Mouse (Mus musculus): ENCODE measurements around the gene Ntn5. TPM values are rescaled to one million over a fixed set of nuclear protein-coding genes. Genes with fewer than 3 reads are reported as not detected.

Gene Ntn5
- polyA plus RNA-seq, 1 experiment from 2014 or later, result 1.0 TPM

DNA sequence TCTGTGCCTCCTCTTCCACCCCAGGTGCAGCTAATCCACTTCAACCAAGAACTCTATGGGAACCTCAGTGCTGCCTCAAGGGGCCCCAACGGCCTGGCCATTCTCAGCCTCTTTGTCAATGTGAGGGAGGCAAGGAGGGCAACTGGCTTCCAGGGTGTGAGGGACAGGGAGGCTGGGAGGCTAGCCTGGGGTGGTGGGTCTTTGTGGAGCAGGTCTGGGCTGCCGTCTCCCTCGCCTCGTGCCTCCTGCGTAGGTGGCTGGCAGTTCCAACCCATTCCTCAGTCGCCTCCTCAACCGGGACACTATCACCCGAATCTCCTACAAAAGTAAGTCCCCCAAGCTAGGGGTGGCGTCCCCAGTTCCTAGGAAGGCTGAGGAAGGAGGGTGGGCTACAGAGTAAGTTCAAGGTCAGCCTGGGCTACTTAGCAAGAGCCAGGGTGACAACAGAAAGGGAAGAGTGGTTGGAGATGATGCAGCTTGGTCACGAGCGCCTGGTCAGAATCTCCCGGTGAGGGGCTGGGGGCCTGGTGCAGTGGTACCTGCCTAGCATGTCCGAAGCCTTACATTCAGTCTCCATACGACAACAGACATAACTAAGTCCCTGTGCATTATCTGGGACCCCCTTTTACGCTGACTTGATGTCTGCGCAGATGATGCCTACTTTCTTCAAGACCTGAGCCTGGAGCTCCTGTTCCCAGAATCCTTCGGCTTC lies 19.1 kb downstream of the Ntn5 start:
- no peak overlapping the region for H3K9ac ChIP-seq
- peaks cover 50% of the 10 kb centered on the region for H3K4me1 ChIP-seq
- H3K27me3 ChIP-seq (replicated peaks), result peaks cover 21% of the 10 kb centered on the region
- H3K36me3 ChIP-seq, result no peaks in the 10 kb centered on the region
- no peaks in the 10 kb centered on the region for H3K9me3 ChIP-seq
- H3K27ac ChIP-seq, result no peak overlapping the region
- H3K4me3 ChIP-seq (replicated peaks), result no peak overlapping the region
- H3K4me2 ChIP-seq, result no peak overlapping the region
- WGBS, result 90% methylated on average over 17 of the region's 17 CpGs
- ATAC-seq (ENCODE audit: insufficient read depth, low FRiP score, low read depth), result no peak

DNA sequence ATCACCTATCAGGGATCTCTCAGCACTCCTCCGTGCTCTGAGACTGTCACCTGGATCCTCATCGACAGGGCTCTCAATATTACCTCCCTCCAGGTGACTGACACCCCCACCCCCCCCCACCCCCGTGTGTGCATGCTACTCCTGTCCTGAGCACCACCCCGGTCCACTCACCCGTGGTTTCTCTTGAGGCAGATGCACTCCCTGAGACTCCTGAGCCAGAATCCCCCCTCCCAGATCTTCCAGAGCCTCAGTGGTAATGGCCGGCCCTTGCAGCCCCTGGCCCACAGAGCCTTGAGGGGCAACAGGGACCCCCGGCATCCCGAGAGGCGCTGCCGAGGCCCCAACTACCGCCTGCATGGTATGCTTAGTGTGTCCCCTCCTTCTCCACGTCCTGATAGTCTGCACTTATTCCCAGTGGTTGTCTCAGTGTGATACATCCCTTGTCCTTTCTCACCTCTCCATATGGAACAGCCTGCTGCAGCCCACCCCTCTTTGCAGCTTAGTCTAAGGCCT lies 19.8 kb downstream of the Ntn5 start:
- peak overlapping the region; percentile 99 for H3K4me2 ChIP-seq
- H3K9ac ChIP-seq, result no peak overlapping the region
- peaks cover 56% of the 10 kb centered on the region for H3K4me1 ChIP-seq
- ATAC-seq (ENCODE audit: insufficient read depth, low FRiP score, low read depth), result no peak
- H3K4me3 ChIP-seq (replicated peaks), result peak overlapping the region; percentile 69
- H3K9me3 ChIP-seq, result no peaks in the 10 kb centered on the region
- H3K36me3 ChIP-seq, result no peaks in the 10 kb centered on the region
- peaks cover 19% of the 10 kb centered on the region for H3K27me3 ChIP-seq (replicated peaks)
- peak overlapping the region; percentile 88 for H3K27ac ChIP-seq
- WGBS, result 41% methylated on average over 12 of the region's 12 CpGs

DNA sequence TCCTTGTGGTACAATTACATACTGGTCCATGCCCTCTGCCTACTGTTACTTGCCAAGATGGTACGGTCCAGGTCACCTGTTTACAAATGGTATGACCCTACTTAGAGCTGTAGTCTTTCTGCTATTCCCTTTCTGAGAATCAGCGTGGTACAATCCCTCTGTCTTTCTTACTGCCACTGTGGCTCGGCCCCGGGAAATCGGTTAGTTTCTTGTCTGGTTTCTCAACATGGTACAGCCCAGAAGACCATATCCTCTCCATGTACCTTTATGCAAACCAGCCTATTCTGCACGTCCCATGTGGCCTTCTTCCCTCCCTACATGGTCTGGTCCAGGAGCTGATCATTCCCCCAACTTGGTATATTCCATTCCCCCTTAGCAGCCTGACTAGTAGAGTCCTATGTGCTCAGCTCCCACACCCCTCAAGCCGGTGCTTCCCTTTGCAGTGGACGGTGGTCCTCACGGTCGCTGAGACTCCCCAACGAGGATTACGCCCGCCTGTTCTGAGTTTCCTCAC lies 20.3 kb downstream of the Ntn5 start:
- Histone ChIP-seq H3K4me2 (peak overlapping the region; percentile 99), H3K4me3 (replicated peaks) (peak overlapping the region; percentile 69), H3K36me3 (no peaks in the 10 kb centered on the region), H3K4me1 (peaks cover 61% of the 10 kb centered on the region), H3K9me3 (no peaks in the 10 kb centered on the region), H3K27ac (peak overlapping the region; percentile 88), H3K9ac (no peak overlapping the region), H3K27me3 (replicated peaks) (peaks cover 13% of the 10 kb centered on the region)
- 2% methylated on average over 13 of the region's 13 CpGs for WGBS
- ATAC-seq (ENCODE audit: insufficient read depth, low FRiP score, low read depth), result peak; percentile 41; the same call in 1 of the 2 replicates

DNA sequence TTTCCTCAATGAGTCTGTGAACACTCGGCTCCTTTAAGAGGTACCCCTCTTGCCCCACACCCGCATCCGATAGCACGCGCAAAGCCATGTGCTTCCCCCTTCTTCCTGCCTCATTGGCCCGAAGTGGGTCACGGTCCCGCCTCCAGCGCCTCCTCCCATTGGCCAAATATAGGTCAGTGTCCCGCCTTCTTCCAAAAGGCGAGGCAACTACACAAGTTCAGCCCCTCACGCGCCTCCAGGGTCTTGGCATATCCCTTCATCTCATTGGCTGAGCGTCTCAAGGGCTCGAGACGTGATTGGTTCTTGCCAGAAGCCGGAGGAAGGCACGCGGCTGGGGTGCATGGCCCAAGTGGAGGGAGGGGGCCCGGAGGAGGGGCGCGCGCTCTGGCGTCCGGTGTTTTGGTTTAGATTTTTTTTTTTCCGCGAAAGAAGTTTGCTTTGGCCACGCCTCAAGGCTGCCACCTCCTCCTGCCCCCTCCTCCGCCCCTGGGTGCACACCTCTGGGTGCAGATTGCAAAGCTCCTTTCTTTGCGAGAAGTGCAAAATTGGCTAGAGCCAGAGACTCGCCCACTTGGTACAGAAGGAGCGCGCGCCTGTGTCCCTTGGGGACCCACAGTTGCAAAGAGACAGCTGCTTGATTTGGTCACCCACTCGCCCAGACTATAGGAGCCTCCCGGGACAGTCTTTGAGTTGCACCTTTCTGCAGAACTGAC lies 21.1 kb downstream of the Ntn5 start, which contains the start of gene Dbp:
Dbp (plus strand) TSS at position 359 of the 713 bp plus-strand sequence.
- Histone ChIP-seq H3K4me2 (peak within 1 kb of the TSS; percentile 99), H3K9me3 (no peaks in the 10 kb centered on the region), H3K4me3 (replicated peaks) (peak within 1 kb of the TSS; percentile 69), H3K27me3 (replicated peaks) (peaks cover 6% of the 10 kb centered on the region), H3K27ac (peak within 1 kb of the TSS; percentile 95), H3K9ac (peak within 1 kb of the TSS; percentile 33), H3K36me3 (no peaks in the 10 kb centered on the region), H3K4me1 (peaks cover 55% of the 10 kb centered on the region)
- WGBS, result under 1% methylated on average over 36 of the region's 36 CpGs
- ATAC-seq (ENCODE audit: insufficient read depth, low FRiP score, low read depth), result peak; percentile 88

DNA sequence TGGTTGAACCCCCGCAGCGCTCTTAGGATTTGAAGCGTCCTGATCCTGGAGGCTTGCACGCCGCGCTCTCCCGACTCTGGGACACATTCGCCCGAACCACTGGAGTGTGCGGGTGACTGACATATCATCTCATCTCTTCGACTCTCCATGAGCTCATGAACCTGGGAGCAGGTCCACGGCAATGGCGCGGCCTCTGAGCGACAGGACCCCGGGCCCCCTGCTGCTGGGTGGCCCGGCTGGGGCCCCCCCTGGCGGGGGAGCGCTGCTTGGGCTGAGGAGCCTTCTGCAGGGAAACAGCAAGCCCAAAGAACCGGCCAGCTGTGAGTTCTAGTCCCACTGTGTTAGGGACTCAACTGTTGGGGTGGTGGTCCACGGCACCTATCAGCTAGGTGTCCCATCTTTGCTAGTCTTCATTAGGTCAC lies 21.6 kb downstream of the Ntn5 start:
- H3K9ac ChIP-seq, result peak overlapping the region; percentile 33
- peak overlapping the region; percentile 69 for H3K4me3 ChIP-seq (replicated peaks)
- peaks cover 50% of the 10 kb centered on the region for H3K4me1 ChIP-seq
- under 1% methylated on average over 21 of the region's 21 CpGs for WGBS
- no peaks in the 10 kb centered on the region for H3K27me3 ChIP-seq (replicated peaks)
- H3K36me3 ChIP-seq, result peaks cover under 1% of the 10 kb centered on the region; the same call in 1 of the 2 replicates
- no peak for ATAC-seq (ENCODE audit: insufficient read depth, low FRiP score, low read depth)
- H3K4me2 ChIP-seq, result peak overlapping the region; percentile 99
- H3K27ac ChIP-seq, result peak overlapping the region; percentile 95
- H3K9me3 ChIP-seq, result no peaks in the 10 kb centered on the region

DNA sequence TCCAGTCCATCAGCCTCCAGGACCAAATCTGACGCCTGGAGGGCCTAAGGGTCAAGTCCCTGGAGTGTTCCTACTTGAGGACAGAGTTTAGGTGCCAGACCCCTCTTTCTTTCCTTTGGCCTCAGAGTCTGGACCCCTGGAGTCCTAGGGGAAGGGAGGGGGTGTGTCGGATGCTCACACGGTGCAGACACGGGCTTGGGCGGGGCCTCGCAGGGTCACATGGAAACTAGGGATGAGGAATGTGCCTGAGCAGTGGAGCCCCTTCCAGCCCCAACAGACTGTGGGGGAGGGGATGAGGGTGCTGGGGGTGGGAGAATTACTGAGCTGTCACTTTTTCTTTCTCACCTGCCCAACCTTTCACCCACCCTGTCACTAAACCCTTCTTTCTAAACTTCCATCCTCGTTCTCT lies 22.1 kb downstream of the Ntn5 start:
- H3K9me3 ChIP-seq, result no peaks in the 10 kb centered on the region
- H3K9ac ChIP-seq, result peak overlapping the region; percentile 58; the same call in 1 of the 2 replicates
- H3K27ac ChIP-seq, result peak overlapping the region; percentile 95
- H3K4me1 ChIP-seq, result peaks cover 52% of the 10 kb centered on the region
- H3K4me3 ChIP-seq (replicated peaks), result peak overlapping the region; percentile 69
- H3K4me2 ChIP-seq, result peak overlapping the region; percentile 99
- 0% methylated on average over 7 of the region's 7 CpGs for WGBS
- no peaks in the 10 kb centered on the region for H3K27me3 ChIP-seq (replicated peaks)
- ATAC-seq (ENCODE audit: insufficient read depth, low FRiP score, low read depth), result no peak
- H3K36me3 ChIP-seq, result peaks cover 5% of the 10 kb centered on the region

DNA sequence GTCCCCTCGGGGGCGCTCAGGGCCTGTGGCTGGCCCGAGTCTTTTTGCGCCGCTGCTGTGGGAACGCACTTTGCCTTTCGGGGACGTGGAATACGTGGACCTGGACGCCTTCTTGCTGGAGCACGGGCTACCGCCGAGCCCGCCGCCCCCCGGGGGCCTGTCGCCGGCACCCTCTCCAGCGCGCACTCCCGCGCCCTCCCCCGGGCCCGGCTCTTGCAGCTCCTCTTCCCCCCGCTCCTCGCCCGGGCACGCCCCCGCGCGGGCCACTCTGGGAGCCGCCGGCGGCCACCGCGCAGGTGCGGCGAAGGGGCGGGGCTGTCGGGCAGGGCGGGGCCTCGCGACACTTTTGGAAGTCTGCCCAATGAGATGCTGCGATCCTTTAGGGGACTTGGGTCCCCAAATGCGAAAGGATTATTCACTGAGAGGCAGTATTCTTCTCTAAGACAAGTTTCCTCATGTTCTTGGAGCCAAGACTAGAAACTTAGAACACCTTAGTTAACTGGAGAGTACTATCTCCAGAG lies 23.0 kb downstream of the Ntn5 start:
- H3K9me3 ChIP-seq, result no peaks in the 10 kb centered on the region
- no peak for ATAC-seq (ENCODE audit: insufficient read depth, low FRiP score, low read depth)
- under 1% methylated on average over 26 of the region's 45 CpGs for WGBS
- H3K36me3 ChIP-seq, result peaks cover 14% of the 10 kb centered on the region
- peak overlapping the region; percentile 58 for H3K9ac ChIP-seq
- no peaks in the 10 kb centered on the region for H3K27me3 ChIP-seq (replicated peaks)
- H3K4me3 ChIP-seq (replicated peaks), result peak overlapping the region; percentile 69
- peaks cover 53% of the 10 kb centered on the region for H3K4me1 ChIP-seq
- H3K27ac ChIP-seq, result peak overlapping the region; percentile 95
- peak overlapping the region; percentile 99 for H3K4me2 ChIP-seq

DNA sequence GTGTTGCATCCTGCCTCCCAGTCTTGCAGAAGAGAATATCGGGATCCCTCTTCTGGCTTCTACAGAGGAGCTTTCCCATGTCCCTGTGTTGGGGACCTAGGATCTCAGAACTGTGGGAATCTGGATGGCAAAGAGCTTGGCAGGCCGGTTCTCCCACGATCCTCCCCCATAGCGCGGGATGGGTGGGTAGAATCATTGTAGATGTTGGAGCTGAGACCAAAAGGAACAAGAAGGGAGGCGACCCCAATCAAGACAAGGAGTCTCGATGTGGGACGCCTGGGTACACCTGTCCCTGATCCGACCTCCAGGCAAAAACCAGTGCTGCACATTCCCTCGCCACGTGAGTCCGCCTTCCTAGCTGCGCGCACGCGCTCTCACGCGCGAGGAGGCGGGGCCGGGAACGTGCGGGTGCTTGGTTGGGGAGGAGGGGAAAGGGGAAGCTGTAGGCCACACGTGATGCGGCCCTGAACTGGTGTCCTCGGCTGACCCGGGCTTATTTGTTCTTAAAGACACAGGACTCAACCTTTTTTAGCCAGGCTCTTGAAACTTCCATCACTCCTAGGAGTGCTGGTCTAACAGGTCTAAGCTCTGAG lies 23.6 kb downstream of the Ntn5 start:
- peak; percentile 12; the same call in 1 of the 2 replicates for ATAC-seq (ENCODE audit: insufficient read depth, low FRiP score, low read depth)
- H3K4me3 ChIP-seq (replicated peaks), result peak overlapping the region; percentile 69
- H3K27ac ChIP-seq, result peak overlapping the region; percentile 95

GRCm38 (mm10) chr7:45708221-45708761 lies 24.5 kb downstream of the Ntn5 start:
- peaks cover 27% of the 10 kb centered on the region for H3K36me3 ChIP-seq
- peak overlapping the region; percentile 99 for H3K4me2 ChIP-seq
- no peak overlapping the region for H3K9ac ChIP-seq
- H3K27me3 ChIP-seq (replicated peaks), result no peaks in the 10 kb centered on the region
- peak overlapping the region; percentile 95; the same call in 1 of the 2 replicates for H3K27ac ChIP-seq
- H3K4me3 ChIP-seq (replicated peaks), result peak overlapping the region; percentile 69; the same call in 1 of the 2 replicates
- H3K9me3 ChIP-seq, result no peaks in the 10 kb centered on the region
- 27% methylated on average over 13 of the region's 13 CpGs for WGBS
- peaks cover 64% of the 10 kb centered on the region for H3K4me1 ChIP-seq
- ATAC-seq (ENCODE audit: insufficient read depth, low FRiP score, low read depth), result no peak

More for the DNA sequence above, 23.6 kb downstream of the Ntn5 start:
- Histone ChIP-seq H3K36me3 (peaks cover 19% of the 10 kb centered on the region), H3K27me3 (replicated peaks) (no peaks in the 10 kb centered on the region), H3K4me2 (peak overlapping the region; percentile 99), H3K9me3 (no peaks in the 10 kb centered on the region), H3K9ac (0 out of 2 replicates have a peak overlapping the region, but pooled peaks have one; percentile 5), H3K4me1 (peaks cover 57% of the 10 kb centered on the region)
- under 1% methylated on average over 27 of the region's 27 CpGs for WGBS

- peaks cover 65% of the 10 kb centered on the region for H3K4me1 ChIP-seq
- H3K36me3 ChIP-seq, result peaks cover 31% of the 10 kb centered on the region
- ATAC-seq (ENCODE audit: insufficient read depth, low FRiP score, low read depth), result no peak
- H3K4me3 ChIP-seq (replicated peaks), result no peak overlapping the region
- WGBS, result 36% methylated on average over 6 of the region's 6 CpGs
- H3K4me2 ChIP-seq, result no peak overlapping the region
- H3K27ac ChIP-seq, result no peak overlapping the region
- H3K9me3 ChIP-seq, result no peaks in the 10 kb centered on the region
- no peak overlapping the region for H3K9ac ChIP-seq
- H3K27me3 ChIP-seq (replicated peaks), result no peaks in the 10 kb centered on the region
These were observed 25.2 kb downstream of the Ntn5 start for GRCm38 (mm10) chr7:45709036-45709435.

Data from stomach, embryonic 15.5 days (tissue).